Mouse (Mus musculus): Measurements from ENCODE around the gene Tm6sf1.

DNA sequence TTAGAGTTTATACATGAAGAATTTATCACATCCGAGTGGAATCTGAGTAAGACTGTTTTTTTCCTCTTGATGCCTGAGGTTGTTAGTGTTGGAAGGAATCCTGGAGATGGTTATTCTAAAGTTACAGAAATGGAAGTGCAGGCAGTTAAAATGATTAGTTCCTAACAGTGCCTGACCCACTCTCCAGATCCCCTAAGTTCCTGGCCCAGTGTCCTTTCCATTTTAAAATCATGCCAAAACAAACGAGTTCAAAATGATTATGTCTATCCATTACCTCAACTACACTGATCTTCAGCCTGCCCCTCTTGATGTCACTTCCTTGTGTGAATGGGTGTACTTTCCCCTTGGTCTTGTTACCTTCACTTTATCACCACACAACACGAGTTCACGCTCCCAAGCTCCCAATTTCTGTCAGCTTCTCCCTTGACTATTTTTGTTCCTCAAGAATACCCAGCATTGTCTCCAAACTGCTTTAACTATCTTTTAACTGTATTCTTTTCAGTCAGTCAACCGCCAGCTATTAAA is 73.8 kb downstream of the Tm6sf1 start:
- TF ChIP-seq USF1 (IDR thresholded peaks at IDR 0.05; ENCODE audit: low read depth, low read length) (no peak), EP300 (IDR thresholded peaks at IDR 0.05; ENCODE audit: low read depth in 1 of 2, low read length in 2 of 2) (no peak), CTCF (IDR thresholded peaks at IDR 0.05 in 2 of 3, conservative IDR thresholded peaks at IDR 0.05 in 1 of 3; ENCODE audit: control insufficient read depth in 1 of 3, insufficient read depth in 1 of 3, low read depth in 2 of 3, low read length in 3 of 3, poor library complexity in 1 of 3, severe bottlenecking in 1 of 3) (no peak), ETS1 (IDR thresholded peaks at IDR 0.05; ENCODE audit: low read depth, low read length) (no peak), ZC3H11A (IDR thresholded peaks at IDR 0.05; ENCODE audit: low read depth, low read length) (no peak), POLR2AphosphoS5 (IDR thresholded peaks at IDR 0.05; ENCODE audit: borderline replicate concordance, low read depth, low read length) (no peak), CHD1 (IDR thresholded peaks at IDR 0.05; ENCODE audit: low read depth, low read length) (no peak), HCFC1 (IDR thresholded peaks at IDR 0.05; ENCODE audit: low read depth, low read length) (no peak), POLR2A (IDR thresholded peaks at IDR 0.05; ENCODE audit: control insufficient read depth in 1 of 2, insufficient read depth in 1 of 2, low read depth in 1 of 2, low read length in 2 of 2, poor library complexity in 1 of 2) (no peak), MAX (IDR thresholded peaks at IDR 0.05; ENCODE audit: low read length) (no peak), SMC3 (IDR thresholded peaks at IDR 0.05; ENCODE audit: low read depth, low read length) (no peak), ELF1 (IDR thresholded peaks at IDR 0.05; ENCODE audit: low read depth, low read length) (no peak), CHD2 (IDR thresholded peaks at IDR 0.05; ENCODE audit: low read length) (no peak)
